Mouse (Mus musculus): ENCODE results near the gene Efnb2. TPM values are rescaled to one million over a fixed set of nuclear protein-coding genes. Genes with fewer than 3 reads are reported as not detected.

Gene Efnb2
- 10 to 100 TPM; 10.4 to 25.9 (median 21.3) TPM for total RNA-seq (2022)

- peak; percentile 91 for DNase-seq
Observed at GRCm38 (mm10) chr8:8661103-8661758, at the start of gene Efnb2. TSS of gene Efnb2 (minus strand) at chr8:8661242.

DNA sequence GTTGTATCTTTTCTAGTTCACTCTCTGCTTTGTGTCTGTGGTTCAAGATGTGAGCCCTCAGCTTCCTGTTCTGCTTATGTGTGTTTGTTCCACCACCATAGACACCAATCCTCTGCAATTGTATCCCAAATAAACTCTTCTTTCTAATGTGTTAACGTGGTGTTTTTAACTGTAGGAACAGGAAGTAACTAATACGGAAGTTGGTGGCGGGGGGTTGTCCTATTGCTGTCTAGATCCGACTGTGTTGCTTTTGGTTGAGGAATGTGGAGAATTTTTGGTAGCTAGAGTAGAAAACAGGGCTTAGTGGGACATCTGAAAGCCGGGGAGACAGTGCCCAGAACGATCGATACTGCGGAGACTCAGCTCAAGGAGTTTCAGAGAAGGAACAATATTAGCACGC lies 43.8 kb upstream of the Efnb2 start:
- no peak for DNase-seq

GRCm38 (mm10) chr8:8703668-8704067 lies 42.6 kb upstream of the Efnb2 start:
- no peak for DNase-seq

DNA sequence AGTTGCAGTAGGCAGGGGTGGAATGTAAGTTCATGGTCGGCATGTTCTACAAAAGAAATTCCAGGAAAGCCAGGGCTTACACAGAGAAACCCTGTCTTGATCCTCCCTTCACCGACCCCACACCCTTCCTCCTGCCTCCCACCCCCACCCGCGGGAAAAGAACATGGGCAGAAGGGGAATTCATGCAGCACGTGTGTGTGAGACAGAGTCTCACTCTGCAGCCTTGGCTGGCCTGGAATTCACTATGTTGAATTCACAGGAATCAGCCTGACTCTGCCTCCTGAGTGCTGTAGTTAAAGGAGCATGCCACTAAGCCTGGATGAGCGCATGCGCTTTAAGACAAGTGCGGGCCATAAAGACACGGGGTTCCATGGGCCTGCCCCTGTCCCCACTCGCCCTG lies 39.8 kb upstream of the Efnb2 start:
- no peak for DNase-seq

DNA sequence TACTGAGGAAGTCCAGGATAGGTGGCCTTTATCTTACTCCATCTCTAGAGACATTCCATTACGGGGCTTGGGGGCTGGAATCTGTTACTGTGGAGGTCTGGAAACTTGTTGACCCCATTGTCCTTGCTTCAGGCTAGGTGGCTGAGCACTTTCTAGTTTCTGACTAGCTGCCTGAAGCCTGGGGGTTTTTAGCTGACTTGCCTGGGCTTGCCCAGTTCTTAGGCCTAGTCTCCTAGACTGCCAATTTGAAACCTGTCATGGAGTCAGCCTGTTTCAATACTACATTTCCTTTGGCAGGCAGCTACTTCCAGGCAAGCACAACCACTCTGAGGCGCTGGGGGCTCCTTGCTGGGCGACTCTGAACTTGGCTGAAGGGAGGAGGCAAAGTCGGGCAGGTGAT lies 39.2 kb upstream of the Efnb2 start:
- no peak for DNase-seq

DNA sequence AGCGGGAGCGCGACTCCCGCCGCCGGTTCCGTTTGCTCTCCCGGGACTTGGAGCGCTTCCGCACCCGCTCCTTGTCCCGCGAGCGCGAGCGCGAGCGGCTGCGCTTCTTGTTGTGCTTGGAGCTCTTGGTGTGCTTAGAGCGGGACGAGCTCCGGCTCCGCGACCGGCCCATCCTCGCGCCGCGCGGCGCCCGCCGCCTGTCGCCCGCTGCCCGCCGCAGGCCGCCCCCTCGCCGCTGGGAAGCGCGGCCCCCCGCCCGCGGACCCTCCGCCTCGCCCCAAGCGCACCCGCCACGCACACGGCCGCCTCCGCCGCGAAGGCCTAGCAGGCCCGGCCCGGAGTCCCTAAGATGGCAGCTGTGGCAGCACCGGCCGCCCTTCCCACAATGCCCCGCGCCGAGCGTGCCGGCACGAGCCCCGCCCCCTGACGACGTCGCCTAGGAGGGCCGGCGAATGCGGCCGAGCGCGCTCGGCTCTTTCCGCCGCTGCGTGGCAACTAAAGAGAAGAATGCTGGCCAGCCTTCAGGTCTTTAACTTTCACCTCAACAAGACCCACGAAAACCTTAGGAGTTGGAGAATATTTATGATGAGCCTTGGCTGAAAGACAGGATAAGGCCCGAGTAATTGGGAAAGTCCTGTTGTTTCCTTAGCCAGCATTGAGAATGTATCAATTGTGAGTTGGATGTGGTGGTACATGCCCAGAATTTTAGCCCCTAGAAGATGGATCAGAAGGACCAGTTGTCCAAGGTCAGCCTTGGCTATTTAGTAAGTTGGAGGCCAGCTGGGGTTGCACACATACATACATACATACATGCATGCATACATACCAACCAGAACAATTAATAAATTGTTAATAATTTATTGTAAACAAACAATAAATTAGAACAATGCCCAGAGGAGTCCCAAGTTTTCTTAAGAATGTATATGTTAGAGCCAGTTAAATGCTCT lies 29.4 kb upstream of the Efnb2 start, which contains the start of gene Arglu1:
Gene Arglu1, minus strand, starts transcription at position 376 of the 947 bp plus-strand sequence.
- peak; percentile 91 for DNase-seq

DNA sequence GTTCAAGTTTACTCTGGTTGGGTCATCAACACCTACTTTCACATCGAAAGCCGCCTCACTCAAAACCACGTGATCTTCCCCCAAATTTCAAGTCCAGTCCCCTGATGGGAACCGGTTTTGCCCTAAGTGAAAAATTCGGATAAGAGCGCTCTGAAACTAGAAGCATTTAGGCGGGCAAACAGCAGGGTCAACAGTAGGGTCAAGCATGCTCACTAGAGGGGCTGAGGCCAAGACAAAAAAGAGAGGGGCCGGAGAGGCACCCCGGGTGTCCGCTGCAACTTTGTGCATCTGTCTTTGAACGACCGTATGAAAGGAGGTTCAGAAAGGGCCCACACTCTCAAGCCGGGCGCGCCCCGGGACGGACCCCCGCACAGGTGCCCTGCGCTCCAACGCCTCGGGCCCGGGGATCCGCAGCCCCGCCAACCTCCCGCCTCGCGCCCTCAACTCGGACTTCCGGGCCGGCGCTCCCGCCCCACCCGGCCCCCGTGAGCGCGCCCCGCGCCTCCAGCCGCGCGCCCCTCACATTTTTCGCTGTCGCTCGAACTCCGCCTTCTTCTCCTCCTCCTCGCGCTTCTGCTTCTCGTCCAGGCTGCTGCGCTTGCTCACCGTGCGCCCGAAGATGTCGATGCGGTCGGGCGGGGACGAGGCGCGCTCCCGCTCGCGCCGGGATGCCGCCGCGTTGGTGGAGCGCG lies 28.6 kb upstream of the Efnb2 start:
- peak; percentile 45 for DNase-seq

GRCm38 (mm10) chr8:8688823-8689453 lies 27.9 kb upstream of the Efnb2 start:
- DNase-seq = no peak

- no peak for DNase-seq
Observed at GRCm38 (mm10) chr8:8685517-8685916, 24.5 kb upstream of the Efnb2 start.

GRCm38 (mm10) chr8:8682697-8683096 lies 21.7 kb upstream of the Efnb2 start:
- no peak for DNase-seq

DNA sequence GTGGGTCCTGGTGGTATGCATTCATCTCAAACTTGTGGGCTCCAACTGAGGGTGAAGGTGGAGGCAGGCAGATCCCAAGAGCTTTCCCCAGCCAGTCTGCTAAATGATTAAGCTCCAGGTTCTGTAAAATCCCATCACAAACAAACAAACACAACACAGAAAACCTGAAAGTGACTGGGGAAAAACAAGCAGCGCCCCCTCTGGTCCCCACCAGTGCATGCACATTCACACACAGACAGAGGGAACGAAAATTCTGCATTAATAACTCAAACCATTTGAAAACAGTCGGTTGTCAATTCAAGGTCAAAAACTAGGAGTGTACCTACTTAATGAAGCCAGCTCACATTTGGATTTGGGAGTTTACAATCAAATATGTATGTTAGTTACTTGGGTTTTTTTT lies 17.2 kb upstream of the Efnb2 start:
- DNase-seq = no peak

GRCm38 (mm10) chr8:8674864-8675263 lies 13.8 kb upstream of the Efnb2 start:
- DNase-seq = no peak

- peak; percentile 83 for DNase-seq
Observed at GRCm38 (mm10) chr8:8661759-8662138, 707 bp upstream of the Efnb2 start.

DNA sequence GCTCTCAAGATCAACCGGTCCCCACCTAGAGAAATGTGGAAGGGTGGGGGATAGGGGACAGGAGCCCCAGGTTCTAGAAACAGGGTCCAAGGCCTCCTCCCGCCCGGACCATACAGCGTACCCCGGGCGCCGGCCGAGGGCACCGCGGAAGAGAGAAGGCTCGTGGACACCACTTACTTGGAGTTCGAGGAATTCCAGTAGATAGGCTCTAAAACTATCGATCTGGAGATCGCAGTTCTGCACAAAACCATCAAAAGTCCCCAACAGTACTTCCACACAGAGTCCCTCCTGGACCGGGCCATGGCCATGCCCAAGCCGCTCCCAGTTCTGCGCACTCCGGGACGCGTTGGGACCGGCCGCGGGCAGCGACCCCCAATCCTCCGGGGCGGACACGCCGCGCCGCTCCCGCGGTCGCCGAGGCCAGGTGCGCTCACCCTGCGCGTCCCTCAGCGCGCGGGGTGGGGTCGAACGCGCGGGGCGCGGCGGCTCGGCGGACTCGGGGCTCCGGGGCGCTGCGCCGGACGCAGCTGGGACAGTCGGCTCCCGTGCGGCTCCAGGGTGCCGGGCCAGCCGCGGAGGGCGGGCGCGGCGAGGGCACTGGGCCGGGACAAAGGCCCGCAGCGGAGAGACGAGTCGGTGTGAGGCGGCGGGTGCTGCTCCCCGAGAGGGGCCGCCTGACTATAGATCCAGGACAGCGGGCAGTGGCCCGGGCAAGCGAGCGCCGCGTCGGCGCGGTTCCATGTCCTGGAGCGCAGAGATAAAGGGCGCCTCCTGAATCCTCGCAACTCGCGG lies 539 bp downstream of the Efnb2 start:
- DNase-seq = no peak

GRCm38 (mm10) chr8:8659503-8660306 lies 1.3 kb downstream of the Efnb2 start:
- no peak for DNase-seq

GRCm38 (mm10) chr8:8658426-8659224 lies 2.4 kb downstream of the Efnb2 start:
- DNase-seq = peak; percentile 67

DNA sequence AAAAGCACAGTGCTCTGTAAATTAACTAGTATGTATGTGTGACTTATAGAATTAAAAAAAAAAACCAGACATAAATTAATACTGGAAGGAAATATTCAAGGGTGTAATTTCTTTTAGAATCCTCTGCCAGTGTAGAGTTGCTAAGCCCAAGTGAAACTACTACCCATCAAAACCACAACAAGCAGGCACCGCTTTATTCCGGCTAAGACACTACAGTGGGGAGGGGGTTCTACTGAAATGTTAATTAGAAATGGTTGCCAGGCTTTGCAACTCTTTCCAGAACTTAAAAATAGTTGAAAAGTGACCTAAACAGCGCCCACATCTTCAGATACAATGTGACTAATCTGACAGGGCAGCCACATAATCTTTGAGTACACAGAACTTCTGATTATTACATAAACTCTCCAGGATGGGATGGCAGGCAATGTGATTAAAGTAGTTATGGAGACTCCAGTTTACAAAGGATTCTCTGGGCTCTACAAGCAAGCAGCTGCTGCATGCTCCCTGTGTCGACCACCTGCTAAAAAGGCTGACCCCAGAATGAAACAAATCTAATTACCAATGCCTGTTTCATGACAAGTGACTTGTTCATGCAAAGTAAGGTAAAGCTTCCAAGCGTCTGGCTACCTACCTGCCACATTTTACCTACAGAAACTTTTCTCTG lies 3.2 kb downstream of the Efnb2 start:
- DNase-seq = no peak

GRCm38 (mm10) chr8:8656578-8657441 lies 4.2 kb downstream of the Efnb2 start:
- DNase-seq = no peak
